Mouse (Mus musculus) limb, embryonic 14.5 days (tissue): ENCODE data around the gene Itpripl2. TPM values are rescaled to one million over a fixed set of nuclear protein-coding genes. Genes with fewer than 3 reads are reported as not detected.
A peak's percentile ranks its signal among the peaks of the same experiment; 100 is the strongest.

Experiments used
- ATAC-seq: fragments of 200-750 bp; cut with Nextera tagmentation; 2 replicates; pipeline ENCODE4 v1.8.0; 2017; ENCODE audit warnings: low read depth, moderate number of reproducible peaks, moderate TSS enrichment; ENCODE audit not compliant: low FRiP score
- DNase-seq: peaks from one replicate; pipeline ENCODE4 v3.0.0-alpha.2; 2015; ENCODE audit warnings: low spot score
- H3K27ac ChIP-seq: fragments of 300-500 bp; sonication (generic); replicated peaks from 2 replicates; pipeline ENCODE4 v1.5.1; 2014; ENCODE audit warnings: low read depth, mild to moderate bottlenecking, low read length, moderate library complexity, mixed read lengths
- H3K27me3 ChIP-seq: fragments of 300-500 bp; sonication (generic); 2 replicates; pipeline ENCODE4 v1.6.1; 2014; ENCODE audit warnings: low read length, mixed read lengths; ENCODE audit not compliant: control insufficient read depth, insufficient read depth
- H3K36me3 ChIP-seq: fragments of 300-500 bp; sonication (generic); 2 replicates; pipeline ENCODE4 v1.6.1; 2014; ENCODE audit warnings: mild to moderate bottlenecking, low read length, moderate library complexity, mixed read lengths; ENCODE audit not compliant: control insufficient read depth, insufficient read depth
- H3K4me1 ChIP-seq: fragments of 300-500 bp; sonication (generic); 2 replicates; pipeline ENCODE4 v1.6.1; 2014; ENCODE audit warnings: antibody characterized with exemption, low read length, mixed read lengths; ENCODE audit not compliant: control insufficient read depth, insufficient read depth
- H3K4me2 ChIP-seq: fragments of 300-500 bp; sonication (generic); replicated peaks from 2 replicates; pipeline ENCODE4 v1.6.1; 2014; ENCODE audit warnings: low read depth, mild to moderate bottlenecking, low read length, moderate library complexity; ENCODE audit not compliant: severe bottlenecking
- H3K4me3 ChIP-seq: fragments of 300-500 bp; sonication (generic); replicated peaks from 2 replicates; pipeline ENCODE4 v1.5.1; 2014; ENCODE audit warnings: low read length
- H3K9ac ChIP-seq: fragments of 300-500 bp; sonication (generic); 2 replicates; pipeline ENCODE4 v1.6.1; 2014; ENCODE audit warnings: mild to moderate bottlenecking, low read depth, low read length, moderate library complexity; ENCODE audit not compliant: severe bottlenecking
- H3K9me3 ChIP-seq: fragments of 300-500 bp; sonication (generic); 2 replicates; pipeline ENCODE4 v1.6.1; 2016; ENCODE audit warnings: low read length; ENCODE audit not compliant: control insufficient read depth
- POLR2A ChIP-seq: fragments of 200-500 bp; IDR thresholded peaks from 2 replicates; pipeline ENCODE4 v1.8.0; 2012; ENCODE audit warnings: inconsistent platforms, mild to moderate bottlenecking, moderate library complexity, borderline replicate concordance; ENCODE audit not compliant: insufficient read depth, insufficient read length; ENCODE audit errors: extremely low read depth
- WGBS: fragments of 180-500 bp; shearing (Covaris S2); extraction: QIAGEN DNeasy Blood & Tissue Kit; methylation state at CpG from one replicate; pipeline ENCODE4 v1.1.7; 2014; 5-methylcytosine and 5-hydroxymethylcytosine counted together
- polyA plus RNA-seq, 2 experiments: library from polyadenylated mRNA; depleted of rRNA in 1 of 2; stranded (reverse) in 1 of 2; unstranded in 1 of 2; fragments of >200 nt; fragmentation: Nextera tagmentation in 1 of 2; extraction: Ambion mirVana in 1 of 2; gene quantifications; 2 replicates each; pipeline versions ENCODE4 v1.2.1 to v1.2.3; 2012 to 2014

Itpripl2 gene
- polyA plus RNA-seq, 2 experiments, result 5.5 to 18.1 TPM

DNA sequence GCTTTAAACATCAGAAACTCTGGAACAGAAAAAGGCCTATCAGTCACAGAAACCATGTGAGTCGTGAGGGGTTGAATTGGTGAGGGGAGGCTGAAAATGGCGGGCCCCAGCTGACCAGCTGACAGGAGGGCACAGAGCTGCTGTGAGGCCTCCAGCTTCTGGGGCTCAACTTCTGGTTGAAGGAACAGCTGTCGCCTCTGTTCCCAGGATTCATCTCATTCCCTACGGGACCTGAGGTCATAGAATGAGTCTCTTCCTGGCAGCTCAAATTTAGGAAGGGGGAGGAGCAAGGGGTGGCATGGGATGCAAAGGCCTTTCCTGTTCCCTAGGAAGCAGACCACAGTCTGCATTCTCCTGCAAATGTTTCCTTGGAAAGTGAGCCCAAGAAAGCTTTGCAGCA, 12.1 kb upstream of the Itpripl2 start:
- H3K4me3 ChIP-seq, result no peak overlapping the region
- no peak overlapping the region for H3K4me2 ChIP-seq
- 75% methylated on average over 4 of the region's 4 CpGs for WGBS
- TF ChIP-seq POLR2A, result no peak
- H3K4me1 ChIP-seq, result no peaks in the 10 kb centered on the region
- ATAC-seq, result peak; percentile 75; the same call in 1 of the 2 replicates
- no peak overlapping the region for H3K27ac ChIP-seq
- H3K36me3 ChIP-seq, result no peaks in the 10 kb centered on the region
- DNase-seq, result peak; percentile 37
- H3K9me3 ChIP-seq, result no peaks in the 10 kb centered on the region
- H3K27me3 ChIP-seq, result no peaks in the 10 kb centered on the region
- no peak overlapping the region for H3K9ac ChIP-seq

DNA sequence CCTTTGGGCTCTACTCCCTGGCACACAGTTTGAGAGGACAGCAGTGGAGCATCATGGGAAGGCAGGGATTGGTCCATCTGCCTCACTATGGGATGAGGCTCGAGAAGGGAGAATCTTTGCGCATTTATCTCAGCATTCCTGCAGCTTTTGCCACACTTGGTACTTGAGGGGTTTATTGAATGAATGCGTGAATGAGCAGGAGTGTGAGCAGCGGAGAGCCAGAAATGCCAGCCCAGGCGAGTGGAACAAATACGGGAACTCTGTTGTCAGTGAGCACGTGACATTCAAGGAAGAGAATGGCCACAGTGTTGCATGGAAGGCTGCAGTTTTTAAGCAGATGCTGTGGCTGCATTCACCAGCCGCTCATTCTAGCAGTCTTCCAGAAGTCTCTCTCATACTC, 10.6 kb upstream of the Itpripl2 start:
- Histone ChIP-seq H3K4me3 (no peak overlapping the region), H3K4me1 (no peaks in the 10 kb centered on the region), H3K9me3 (no peaks in the 10 kb centered on the region), H3K4me2 (no peak overlapping the region), H3K27ac (no peak overlapping the region), H3K36me3 (no peaks in the 10 kb centered on the region), H3K9ac (no peak overlapping the region), H3K27me3 (no peaks in the 10 kb centered on the region)
- DNase-seq, result no peak
- 82% methylated on average over 8 of the region's 8 CpGs for WGBS
- no peak for ATAC-seq
- no peak for TF ChIP-seq POLR2A

DNA sequence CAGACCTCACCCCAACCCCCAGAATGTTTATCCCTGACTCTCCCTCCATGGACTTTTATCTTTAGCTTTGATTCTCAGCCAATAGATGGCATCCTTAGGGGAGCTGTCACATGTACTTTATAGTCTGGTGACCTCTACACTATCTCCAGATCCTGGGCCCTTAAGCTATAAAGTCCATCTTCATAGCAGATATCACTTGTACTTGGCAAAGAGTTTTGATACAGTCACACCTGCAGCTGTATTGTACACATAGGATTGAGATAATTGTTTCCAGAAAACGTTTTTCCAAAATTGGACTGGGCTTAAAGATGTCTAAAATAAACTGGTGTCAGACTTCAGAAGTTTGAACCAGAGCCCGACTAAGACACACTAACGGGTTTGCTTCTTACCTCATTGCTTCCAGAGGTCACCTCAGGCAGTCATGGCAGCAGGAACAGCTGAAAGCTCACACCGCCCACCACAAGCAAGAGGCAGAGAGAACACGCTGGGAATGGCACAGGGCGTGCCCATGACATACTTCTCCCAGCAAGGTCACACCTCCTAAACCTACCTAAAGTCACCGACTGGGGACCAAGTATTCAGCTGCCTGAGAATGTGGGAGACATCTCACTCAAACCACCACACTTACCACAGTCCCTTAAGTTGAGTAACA, 8.1 kb upstream of the Itpripl2 start:
- 54% methylated on average over 7 of the region's 7 CpGs for WGBS
- Histone ChIP-seq H3K36me3 (no peaks in the 10 kb centered on the region), H3K27me3 (no peaks in the 10 kb centered on the region), H3K4me3 (no peak overlapping the region), H3K9ac (no peak overlapping the region), H3K9me3 (no peaks in the 10 kb centered on the region), H3K27ac (no peak overlapping the region), H3K4me2 (no peak overlapping the region), H3K4me1 (no peaks in the 10 kb centered on the region)
- no peak for DNase-seq
- ATAC-seq, result no peak
- no peak for TF ChIP-seq POLR2A

GRCm38 (mm10) chr7:118498984-118499783, 7.4 kb upstream of the Itpripl2 start:
- Histone ChIP-seq H3K4me3 (no peak overlapping the region), H3K27me3 (no peaks in the 10 kb centered on the region), H3K4me2 (no peak overlapping the region), H3K9me3 (no peaks in the 10 kb centered on the region), H3K36me3 (no peaks in the 10 kb centered on the region), H3K27ac (no peak overlapping the region), H3K9ac (no peak overlapping the region), H3K4me1 (no peaks in the 10 kb centered on the region)
- no peak for TF ChIP-seq POLR2A
- ATAC-seq, result no peak
- no peak for DNase-seq
- WGBS, result 75% methylated on average over 12 of the region's 12 CpGs

GRCm38 (mm10) chr7:118494892-118495579, 3.3 kb upstream of the Itpripl2 start:
- no peak overlapping the region for H3K27ac ChIP-seq
- no peak overlapping the region for H3K9ac ChIP-seq
- WGBS, result 78% methylated on average over 4 of the region's 4 CpGs
- H3K4me1 ChIP-seq, result peaks cover 14% of the 10 kb centered on the region
- peaks cover 8% of the 10 kb centered on the region; the same call in 1 of the 2 replicates for H3K27me3 ChIP-seq
- DNase-seq (no peak), ATAC-seq (no peak)
- no peaks in the 10 kb centered on the region for H3K9me3 ChIP-seq
- H3K4me2 ChIP-seq, result no peak overlapping the region
- no peak overlapping the region for H3K4me3 ChIP-seq
- peaks cover 5% of the 10 kb centered on the region for H3K36me3 ChIP-seq
- no peak for TF ChIP-seq POLR2A
